Mouse (Mus musculus) stomach, postnatal 0 days (tissue): ENCODE results near the gene Gucd1. TPM values are rescaled to one million over a fixed set of nuclear protein-coding genes. Genes with fewer than 3 reads are reported as not detected.

Experiments
- ATAC-seq: fragments of 200-750 bp; cut with Nextera tagmentation; 2 replicates; pipeline ENCODE4 v1.8.0; 2017; ENCODE audit not compliant: low FRiP score, low TSS enrichment
- DNase-seq: peaks from one replicate; pipeline ENCODE4 v3.0.0-alpha.2; 2016; ENCODE audit warnings: low spot score
- H3K27ac ChIP-seq: fragments of 300-500 bp; sonication (generic); replicated peaks from 2 replicates; pipeline ENCODE4 v1.5.1; 2014; ENCODE audit warnings: mild to moderate bottlenecking, control low read depth
- H3K27me3 ChIP-seq: fragments of 300-500 bp; sonication (generic); 2 replicates; pipeline ENCODE4 v1.6.1; 2014; ENCODE audit warnings: low read length; ENCODE audit not compliant: control insufficient read depth, insufficient read depth
- H3K36me3 ChIP-seq: fragments of 300-500 bp; sonication (generic); 2 replicates; pipeline ENCODE4 v1.6.1; 2014; ENCODE audit warnings: low read length, mixed read lengths; ENCODE audit not compliant: control insufficient read depth, insufficient read depth
- H3K4me1 ChIP-seq: fragments of 300-500 bp; sonication (generic); replicated peaks from 2 replicates; pipeline ENCODE4 v1.6.1; 2014; ENCODE audit warnings: antibody characterized with exemption; ENCODE audit not compliant: control insufficient read depth, insufficient read depth
- H3K4me2 ChIP-seq: fragments of 300-500 bp; sonication (generic); replicated peaks from 2 replicates; pipeline ENCODE4 v1.6.1; 2014; ENCODE audit warnings: low read depth, mild to moderate bottlenecking, control low read depth, moderate library complexity
- H3K4me3 ChIP-seq: fragments of 300-500 bp; sonication (generic); 2 replicates; pipeline ENCODE4 v1.5.1; 2014; ENCODE audit warnings: low read depth, low read length, control low read depth
- H3K9ac ChIP-seq: fragments of 300-500 bp; sonication (generic); 2 replicates; pipeline ENCODE4 v1.6.1; 2014; ENCODE audit warnings: mild to moderate bottlenecking, low read length, control low read depth, mixed read lengths
- H3K9me3 ChIP-seq: fragments of 300-500 bp; sonication (generic); 2 replicates; pipeline ENCODE4 v1.6.1; 2016; ENCODE audit warnings: low read length; ENCODE audit not compliant: control insufficient read depth
- CTCF ChIP-seq: IDR thresholded peaks from 2 replicates; pipeline ENCODE4 v1.5.1; 2016; ENCODE audit warnings: antibody characterized with exemption, low read depth, mild to moderate bottlenecking, moderate library complexity
- EP300 ChIP-seq: optimal IDR thresholded peaks from 2 replicates; pipeline ENCODE3; 2016; ENCODE audit warnings: antibody characterized with exemption
- WGBS: fragments of 180-500 bp; shearing (Covaris S2); extraction: QIAGEN DNeasy Blood & Tissue Kit; methylation state at CpG from one replicate; pipeline ENCODE4 v1.1.7; 2014; 5-methylcytosine and 5-hydroxymethylcytosine counted together
- polyA plus RNA-seq: library from polyadenylated mRNA; unstranded; fragments of >200 nt; fragmentation: Nextera tagmentation; extraction: Ambion mirVana; gene quantifications from 2 replicates; pipeline ENCODE4 v1.2.1, GENCODE M21; 2015

Gene Gucd1
- polyA plus RNA-seq, 1 experiment from 2014 or later = 14.6 TPM

DNA sequence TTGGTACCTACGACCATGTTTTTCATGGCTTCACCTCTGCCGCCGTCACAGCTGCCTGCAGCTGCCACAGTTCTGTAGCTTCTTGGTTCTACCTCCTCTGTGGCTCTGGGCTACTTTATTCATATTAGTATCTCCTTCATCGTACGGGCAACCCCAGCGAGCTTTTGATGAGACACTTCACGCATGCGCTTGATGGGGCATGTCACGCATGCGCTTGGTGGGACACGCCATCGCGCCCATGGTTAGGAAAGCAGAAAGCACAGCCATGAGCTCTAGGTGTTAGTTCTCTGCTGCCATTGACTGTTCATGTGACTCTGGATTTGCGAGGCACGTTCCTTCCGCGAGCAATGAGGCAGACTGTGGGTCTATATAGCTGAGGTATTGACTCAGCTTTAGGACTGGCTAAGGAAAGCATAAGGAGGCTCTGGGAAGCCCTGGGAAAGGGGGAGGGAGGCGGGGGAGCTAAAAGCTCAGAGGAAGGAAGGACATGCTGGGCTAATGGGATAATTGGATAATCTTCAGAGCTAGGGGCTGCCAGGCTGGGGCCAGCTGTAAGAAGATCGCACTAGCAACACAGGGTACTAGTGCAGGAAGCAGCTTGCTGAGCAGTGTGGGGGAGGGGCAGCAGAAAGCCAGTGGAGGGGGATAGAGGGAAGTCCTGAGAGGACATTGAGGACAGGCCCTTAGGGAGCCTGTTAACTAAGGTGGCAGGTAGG is 73.5 kb downstream of the Gucd1 start:
- Histone ChIP-seq H3K4me1 (no peaks in the 10 kb centered on the region; the same call in 1 of the 2 replicates), H3K4me2 (no peak overlapping the region), H3K36me3 (no peaks in the 10 kb centered on the region), H3K9ac (no peak overlapping the region), H3K27me3 (no peaks in the 10 kb centered on the region), H3K4me3 (no peak overlapping the region), H3K27ac (no peak overlapping the region), H3K9me3 (no peaks in the 10 kb centered on the region)
- DNase-seq = no peak
- WGBS = 74% methylated on average over 19 of the region's 19 CpGs
- ATAC-seq = 0 out of 2 replicates have a peak, but pooled peaks have one; percentile 19
- TF ChIP-seq CTCF (no peak), EP300 (no peak)

DNA sequence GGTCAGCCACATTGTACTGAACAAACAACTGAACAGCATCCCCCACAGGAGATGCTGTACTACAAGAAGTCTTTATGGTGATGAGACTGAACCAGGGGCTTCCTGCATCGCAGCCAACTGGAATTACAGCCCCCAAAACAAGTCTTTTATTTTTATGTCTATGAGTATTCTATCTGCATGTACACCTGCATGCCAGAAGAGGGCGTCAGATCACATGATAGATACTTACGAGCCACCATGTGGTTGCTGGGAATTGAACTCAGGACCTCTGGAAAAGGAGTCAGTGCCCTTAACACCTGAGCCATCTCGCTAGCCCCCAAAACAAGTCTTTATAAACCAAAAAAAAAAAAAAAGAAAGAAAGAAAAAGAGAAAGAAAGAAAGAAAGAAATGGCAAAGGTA is 74.8 kb downstream of the Gucd1 start:
- ATAC-seq (no peak), DNase-seq (no peak)
- H3K27ac ChIP-seq = no peak overlapping the region
- no peak overlapping the region for H3K9ac ChIP-seq
- TF ChIP-seq CTCF (peak; percentile 27), EP300 (no peak)
- 86% methylated on average over 4 of the region's 4 CpGs for WGBS
- no peak overlapping the region for H3K4me2 ChIP-seq
- H3K4me3 ChIP-seq = no peak overlapping the region
- no peaks in the 10 kb centered on the region for H3K36me3 ChIP-seq
- no peaks in the 10 kb centered on the region; the same call in 1 of the 2 replicates for H3K4me1 ChIP-seq
- no peaks in the 10 kb centered on the region for H3K27me3 ChIP-seq
- H3K9me3 ChIP-seq = no peaks in the 10 kb centered on the region

DNA sequence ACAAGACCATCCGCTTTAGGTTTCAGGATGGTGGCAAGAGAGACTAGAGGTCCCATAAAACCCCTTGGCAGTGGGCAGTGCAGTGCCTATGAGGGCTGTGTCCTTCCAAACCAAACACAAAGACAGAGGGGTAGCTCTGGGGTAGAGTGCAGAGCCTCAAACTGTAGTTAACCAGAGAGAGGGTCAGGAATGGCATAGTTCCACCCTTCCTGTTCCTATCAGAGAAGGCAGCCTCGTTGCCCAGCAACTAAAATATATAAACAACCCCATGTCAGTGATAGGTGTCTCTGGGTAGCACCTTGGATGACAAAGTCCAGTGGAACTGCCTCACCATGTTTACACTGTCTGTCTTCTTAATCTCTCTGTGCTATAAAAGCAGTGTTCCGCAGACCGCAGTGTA is 76.0 kb downstream of the Gucd1 start:
- Histone ChIP-seq H3K4me1 (no peaks in the 10 kb centered on the region; the same call in 1 of the 2 replicates), H3K27ac (no peak overlapping the region), H3K9ac (no peak overlapping the region), H3K27me3 (no peaks in the 10 kb centered on the region), H3K36me3 (no peaks in the 10 kb centered on the region), H3K4me2 (no peak overlapping the region), H3K4me3 (no peak overlapping the region), H3K9me3 (no peaks in the 10 kb centered on the region)
- peak; percentile 83 for ATAC-seq
- 33% methylated on average over 4 of the region's 4 CpGs for WGBS
- no peak for DNase-seq
- TF ChIP-seq CTCF = no peak
- TF ChIP-seq EP300 = no peak

DNA sequence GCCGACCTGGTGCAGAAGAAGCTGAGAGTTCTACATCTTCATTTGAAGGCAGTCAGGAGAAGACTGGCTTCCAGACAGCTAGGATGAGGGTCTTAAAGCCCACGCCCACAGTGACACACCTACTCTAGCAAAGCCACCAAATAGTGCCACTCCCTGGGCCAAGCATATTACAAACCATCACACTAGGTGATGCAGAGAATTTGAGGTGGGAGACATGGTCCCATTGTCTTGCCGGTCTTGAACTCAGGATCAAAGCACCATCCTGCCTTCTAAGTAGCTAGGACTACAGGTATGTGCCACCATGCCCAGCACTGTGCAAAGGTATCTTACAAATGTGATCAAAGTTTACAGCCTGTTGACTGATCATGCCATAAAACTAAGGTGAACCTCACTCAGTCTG is 77.0 kb downstream of the Gucd1 start:
- no peak for ATAC-seq
- Histone ChIP-seq H3K4me2 (no peak overlapping the region), H3K27me3 (no peaks in the 10 kb centered on the region), H3K4me1 (no peaks in the 10 kb centered on the region; the same call in 1 of the 2 replicates), H3K9me3 (no peaks in the 10 kb centered on the region), H3K27ac (no peak overlapping the region), H3K9ac (no peak overlapping the region), H3K36me3 (no peaks in the 10 kb centered on the region), H3K4me3 (no peak overlapping the region)
- DNase-seq = no peak
- TF ChIP-seq CTCF = no peak
- no peak for TF ChIP-seq EP300
- 91% methylated on average over 3 of the region's 3 CpGs for WGBS

DNA sequence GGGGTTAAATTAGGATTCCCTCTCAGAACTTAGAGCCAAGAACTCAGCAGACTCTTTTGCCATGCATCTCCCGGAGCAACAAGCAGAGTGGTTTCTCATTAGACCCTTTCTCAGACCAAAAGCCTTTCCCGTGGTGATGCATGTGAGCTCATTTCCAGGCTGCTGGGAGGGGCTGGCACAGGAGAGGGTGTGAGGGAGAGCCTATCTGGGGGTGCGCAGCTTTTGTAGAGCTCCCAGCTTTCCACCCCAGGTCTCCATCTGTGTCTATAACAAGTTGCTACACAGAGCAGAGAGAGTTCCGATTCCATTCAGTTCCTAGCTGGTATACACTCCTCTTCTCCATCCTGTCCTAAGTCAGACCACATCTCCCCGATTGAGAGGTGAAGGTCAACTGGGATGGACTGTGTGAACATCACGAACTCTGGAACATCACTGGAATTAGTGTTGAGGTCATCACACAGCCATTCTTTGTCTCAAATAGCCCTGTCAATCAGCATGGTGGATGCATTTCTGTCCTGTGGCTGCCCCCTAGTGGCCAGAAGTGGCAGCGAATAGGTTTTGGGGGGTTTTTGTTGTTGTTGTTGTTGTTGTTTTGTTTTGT is 78.5 kb downstream of the Gucd1 start:
- DNase-seq = no peak
- Histone ChIP-seq H3K9me3 (no peaks in the 10 kb centered on the region), H3K4me3 (no peak overlapping the region), H3K27me3 (no peaks in the 10 kb centered on the region), H3K27ac (no peak overlapping the region), H3K4me1 (no peaks in the 10 kb centered on the region), H3K4me2 (no peak overlapping the region), H3K9ac (no peak overlapping the region), H3K36me3 (no peaks in the 10 kb centered on the region)
- TF ChIP-seq CTCF = peak; percentile 86
- TF ChIP-seq EP300 = no peak
- ATAC-seq = peak; percentile 23; the same call in 1 of the 2 replicates
- 41% methylated on average over 7 of the region's 7 CpGs for WGBS

DNA sequence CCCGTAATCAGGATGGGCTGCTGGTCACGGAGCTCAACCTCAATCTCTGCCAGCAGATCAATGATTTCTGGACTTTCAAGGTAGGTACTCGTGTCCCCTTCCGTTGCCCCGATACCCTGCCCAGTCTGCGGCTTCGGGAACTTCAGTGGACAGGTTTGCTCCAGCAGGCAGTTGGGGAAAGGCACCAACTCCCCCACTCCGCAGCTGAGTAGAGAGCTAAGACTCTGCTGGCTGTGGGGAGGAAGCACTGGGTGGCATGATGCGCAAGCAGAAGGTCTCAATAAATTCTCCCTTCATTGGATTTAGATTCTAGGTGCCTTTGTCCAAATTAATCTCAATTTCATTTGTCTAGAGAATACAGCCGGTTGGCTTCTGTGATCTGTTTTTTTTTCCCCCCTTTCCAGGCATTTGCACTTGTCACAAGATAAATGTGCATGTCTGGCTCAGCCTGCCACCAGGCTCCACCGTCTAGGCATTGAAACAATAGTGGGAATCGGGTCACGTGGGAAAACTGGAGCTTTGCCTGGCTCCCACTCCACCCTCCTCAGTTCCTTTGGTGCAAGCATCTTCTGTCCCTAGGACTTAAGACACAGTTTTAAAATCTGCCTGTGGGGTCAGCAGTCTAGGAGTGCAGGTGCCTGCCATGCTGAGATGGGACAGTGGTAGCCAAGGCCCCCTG is 79.5 kb downstream of the Gucd1 start:
- Histone ChIP-seq H3K4me3 (no peak overlapping the region), H3K36me3 (no peaks in the 10 kb centered on the region), H3K27ac (no peak overlapping the region), H3K27me3 (no peaks in the 10 kb centered on the region), H3K9me3 (no peaks in the 10 kb centered on the region), H3K4me1 (no peaks in the 10 kb centered on the region), H3K9ac (no peak overlapping the region), H3K4me2 (no peak overlapping the region)
- ATAC-seq = no peak
- peak; percentile 28 for DNase-seq
- no peak for TF ChIP-seq CTCF
- TF ChIP-seq EP300 = no peak
- WGBS = 53% methylated on average over 13 of the region's 13 CpGs
